Mouse (Mus musculus) forebrain, embryonic 13.5 days (tissue): ENCODE results near the gene Pdlim5. TPM values are rescaled to one million over a fixed set of nuclear protein-coding genes. Genes with fewer than 3 reads are reported as not detected.
"Not testable (repeated sequence)": the region's sequence is repeated elsewhere in the genome, so short reads cannot be mapped to it uniquely, and the experiment has no call there.

Experiments
- ATAC-seq: fragments of 200-750 bp; cut with Nextera tagmentation; 2 replicates; pipeline ENCODE4 v1.8.0; 2017
- H3K27ac ChIP-seq: fragments of 300-500 bp; sonication (generic); 2 replicates; pipeline ENCODE4 v1.5.1; 2015; ENCODE audit warnings: inconsistent platforms, mild to moderate bottlenecking, moderate library complexity
- H3K27me3 ChIP-seq: fragments of 300-500 bp; sonication (generic); 2 replicates; pipeline ENCODE4 v1.6.1; 2015; ENCODE audit warnings: mild to moderate bottlenecking, inconsistent platforms
- H3K36me3 ChIP-seq: fragments of 300-500 bp; sonication (generic); 2 replicates; pipeline ENCODE4 v1.6.1; 2015; ENCODE audit warnings: mild to moderate bottlenecking, inconsistent platforms; ENCODE audit not compliant: poor library complexity, severe bottlenecking
- H3K4me1 ChIP-seq: fragments of 300-500 bp; sonication (generic); 2 replicates; pipeline ENCODE4 v1.6.1; 2015; ENCODE audit warnings: inconsistent platforms
- H3K4me2 ChIP-seq: fragments of 300-500 bp; sonication (generic); 2 replicates; pipeline ENCODE4 v1.6.1; 2015; ENCODE audit warnings: inconsistent platforms, mild to moderate bottlenecking, moderate library complexity
- H3K4me3 ChIP-seq: fragments of 300-500 bp; sonication (generic); 2 replicates; pipeline ENCODE4 v1.5.1; 2015; ENCODE audit warnings: mild to moderate bottlenecking, inconsistent platforms
- H3K9ac ChIP-seq: fragments of 300-500 bp; sonication (generic); 2 replicates; pipeline ENCODE4 v1.6.1; 2015; ENCODE audit warnings: mild to moderate bottlenecking, inconsistent platforms
- H3K9me3 ChIP-seq: fragments of 300-500 bp; sonication (generic); replicated peaks from 2 replicates; pipeline ENCODE4 v1.6.1; 2016; ENCODE audit warnings: inconsistent platforms
- WGBS: fragments of 180-500 bp; shearing (Covaris S2); methylation state at CpG from one replicate; pipeline ENCODE4 v1.1.7; 2015; 5-methylcytosine and 5-hydroxymethylcytosine counted together
- polyA plus RNA-seq: library from polyadenylated mRNA; unstranded; fragments of >200 nt; fragmentation: Nextera tagmentation; extraction: Ambion mirVana; gene quantifications from 2 replicates; pipeline ENCODE4 v1.2.1, GENCODE M21; 2015

The Pdlim5 gene
- polyA plus RNA-seq, 1 experiment from 2014 or later = 8.7 TPM

DNA sequence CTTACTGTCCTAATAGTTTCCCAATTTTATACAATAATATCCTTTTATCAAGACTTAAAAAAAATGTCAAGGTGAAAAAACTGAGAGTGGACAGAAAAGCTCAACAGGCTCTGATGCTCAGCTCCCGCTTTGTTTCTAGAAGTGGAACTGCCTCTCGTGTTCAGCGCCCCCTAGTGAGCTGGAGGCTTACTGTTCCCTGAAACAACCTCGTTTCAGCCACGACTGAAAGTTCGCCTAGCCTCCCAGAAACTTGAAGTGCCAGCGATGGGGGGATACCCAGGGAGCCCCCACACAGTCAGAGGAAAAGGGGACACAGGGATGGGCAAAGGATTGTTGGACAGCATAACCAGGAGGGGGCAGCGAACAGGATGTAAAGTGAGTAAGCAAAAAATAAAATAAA, 199.4 kb downstream of the Pdlim5 start:
- no peaks in the 10 kb centered on the region for H3K9me3 ChIP-seq
- H3K36me3 ChIP-seq = no peaks in the 10 kb centered on the region
- H3K4me2 ChIP-seq = no peak overlapping the region
- H3K27ac ChIP-seq = no peak overlapping the region
- H3K9ac ChIP-seq = no peak overlapping the region
- H3K4me1 ChIP-seq = no peaks in the 10 kb centered on the region
- no peak overlapping the region for H3K4me3 ChIP-seq
- no peaks in the 10 kb centered on the region for H3K27me3 ChIP-seq
- WGBS = 88% methylated on average over 8 of the region's 8 CpGs
- ATAC-seq = no peak

DNA sequence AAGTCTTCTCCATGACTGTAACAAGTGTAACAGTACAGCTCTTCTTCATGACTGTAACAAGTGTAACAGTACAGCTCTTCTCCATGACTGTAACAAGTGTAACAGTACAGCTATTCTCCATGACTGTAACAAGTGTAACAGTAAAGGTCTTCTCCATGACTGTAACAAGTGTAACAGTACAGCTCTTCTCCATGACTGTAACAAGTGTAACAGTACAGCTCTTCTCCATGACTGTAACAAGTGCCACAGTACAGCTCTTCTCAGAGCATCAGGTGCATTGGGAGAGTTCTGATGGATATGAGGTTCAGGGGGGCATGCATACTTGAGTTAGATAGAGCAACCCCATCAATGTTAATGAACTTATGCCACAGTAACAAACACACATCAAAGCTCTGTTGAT, 203.9 kb downstream of the Pdlim5 start:
- H3K4me2 ChIP-seq, H3K9me3 ChIP-seq, H3K27me3 ChIP-seq, H3K4me1 ChIP-seq, H3K36me3 ChIP-seq, H3K27ac ChIP-seq, H3K9ac ChIP-seq, H3K4me3 ChIP-seq, ATAC-seq: not testable (repeated sequence)

Other genes starting within 250 kb of the Pdlim5 start
- 5.5 and 6.1 TPM in 2 replicates for gene Bmpr1b, start 226.3 kb downstream of the Pdlim5 start, polyA plus RNA-seq
- gene Gbp5, start 98.3 kb upstream of the Pdlim5 start, polyA plus RNA-seq = not detected in 2 replicates
- 0.58 and 0.91 TPM in 2 replicates for gene Gbp7, start 134.6 kb upstream of the Pdlim5 start, polyA plus RNA-seq
- gene Gbp3, start 164.3 kb upstream of the Pdlim5 start, polyA plus RNA-seq = 0.39 and 0.54 TPM in 2 replicates
- gene Gbp2b, start 199.2 kb upstream of the Pdlim5 start, polyA plus RNA-seq = not detected in 2 replicates
- 0.15 and 0.19 TPM in 2 replicates for gene Gbp2, start 224.9 kb upstream of the Pdlim5 start, polyA plus RNA-seq